Mouse (Mus musculus) embryonic fibroblast, embryonic 13.5 days (primary cell): ENCODE measurements around the gene Rasgrp3.

Source experiments
- CTCF ChIP-seq: IDR thresholded peaks from 2 replicates; pipeline ENCODE4 v1.5.1; 2011; ENCODE audit warnings: mild to moderate bottlenecking, control low read depth, low read length, moderate library complexity, borderline replicate concordance; ENCODE audit not compliant: insufficient read depth
- POLR2A ChIP-seq: IDR thresholded peaks from 2 replicates; pipeline ENCODE4 v1.6.1; 2011; ENCODE audit warnings: low read depth, mild to moderate bottlenecking, control low read depth, low read length, moderate library complexity

DNA sequence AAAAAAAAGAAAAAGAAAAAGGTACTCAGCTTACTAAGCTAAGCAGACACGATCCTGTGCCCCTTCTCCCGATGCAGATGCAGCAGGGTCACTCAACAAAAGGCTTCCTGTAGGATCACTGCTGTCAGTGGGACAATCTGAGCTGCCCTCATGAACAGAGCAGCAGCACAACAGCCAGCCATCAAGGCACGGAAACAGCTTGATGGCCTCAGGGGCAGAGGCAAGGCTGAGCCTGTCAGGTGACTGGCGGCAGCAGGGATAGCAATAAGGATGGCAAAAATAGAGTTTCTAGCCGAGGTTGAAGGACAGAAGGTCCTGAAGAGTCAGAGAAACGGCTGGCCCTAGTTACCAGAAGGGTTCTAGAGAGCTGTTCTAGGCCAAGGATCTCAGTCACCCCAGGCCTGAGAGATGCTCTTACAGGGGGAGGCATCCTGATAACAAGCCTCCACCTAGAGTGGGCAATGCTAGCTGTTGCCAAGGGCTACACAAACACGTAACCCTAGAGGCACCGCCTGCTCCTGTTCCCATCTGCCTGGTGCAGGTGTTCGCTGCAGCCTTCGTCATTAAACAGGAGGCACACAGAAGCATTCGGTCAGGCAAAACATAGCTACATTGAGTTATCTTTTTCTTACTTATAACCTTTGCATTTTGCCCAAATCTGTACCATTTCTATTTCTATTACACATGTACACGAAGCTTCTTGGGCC lies 98.8 kb downstream of the Rasgrp3 start:
- no peak for TF ChIP-seq CTCF
- TF ChIP-seq POLR2A = no peak
